Mouse (Mus musculus) ovary, adult 18-20 months (tissue): ENCODE results near the gene Rab13.
A peak's percentile ranks its signal among the peaks of the same experiment; 100 is the strongest.

ENCODE experiments used
- DNase-seq: peaks from one replicate; pipeline ENCODE4 v3.0.0; 2022; ENCODE audit warnings: low spot score, mixed read lengths

Gene Rab13

DNA sequence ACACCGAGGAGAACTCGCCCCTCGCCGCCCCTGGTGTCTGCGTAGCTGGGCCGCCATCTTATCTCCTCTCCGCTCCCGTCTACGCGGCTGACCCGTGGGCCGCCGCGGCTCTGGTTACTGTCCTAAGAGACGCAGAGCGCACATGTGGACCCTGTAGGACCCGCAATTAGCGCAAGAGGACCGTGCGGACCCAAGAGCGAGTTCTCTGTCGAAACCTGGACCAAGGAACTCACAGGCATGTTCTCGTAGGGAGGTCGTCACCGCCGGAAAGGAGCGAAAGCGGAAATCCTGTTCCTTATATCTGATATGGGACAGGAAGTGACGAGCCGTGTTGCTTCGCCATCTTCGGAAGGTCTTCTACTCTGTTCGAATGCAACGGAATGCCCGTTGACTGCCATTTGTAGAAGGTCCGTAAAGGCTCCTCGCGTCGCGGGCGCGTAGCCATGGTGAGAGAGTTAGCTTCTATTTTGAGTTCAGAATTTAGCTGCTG is at the start of gene Rab13, which contains the start of gene Rps27:
Gene Rab13, plus strand, starts transcription at position 319 of the 490 bp plus-strand sequence.
Gene Rps27, minus strand, starts transcription at position 275 of the 490 bp plus-strand sequence.
- peak; percentile 87 for DNase-seq

DNA sequence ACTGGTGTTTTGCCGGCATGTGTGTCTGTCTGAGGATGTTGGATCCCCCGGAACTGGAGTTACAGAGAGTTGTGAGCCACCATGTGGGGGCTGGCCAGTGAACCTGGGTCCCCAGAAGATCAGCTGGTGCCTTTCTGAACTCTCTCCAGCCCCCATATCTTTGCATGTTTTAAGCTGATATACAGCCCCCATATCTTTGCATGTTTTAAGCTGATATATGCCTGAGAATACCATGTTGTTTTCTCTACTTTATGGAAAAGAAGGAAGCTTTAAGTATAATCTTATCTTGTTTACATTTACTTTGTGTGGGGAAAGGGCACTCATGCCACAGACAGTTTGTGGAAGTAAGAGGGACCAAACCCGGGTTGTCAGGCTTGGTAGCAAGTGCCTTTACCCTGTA is 33.9 kb upstream of the Rab13 start:
- no peak for DNase-seq

DNA sequence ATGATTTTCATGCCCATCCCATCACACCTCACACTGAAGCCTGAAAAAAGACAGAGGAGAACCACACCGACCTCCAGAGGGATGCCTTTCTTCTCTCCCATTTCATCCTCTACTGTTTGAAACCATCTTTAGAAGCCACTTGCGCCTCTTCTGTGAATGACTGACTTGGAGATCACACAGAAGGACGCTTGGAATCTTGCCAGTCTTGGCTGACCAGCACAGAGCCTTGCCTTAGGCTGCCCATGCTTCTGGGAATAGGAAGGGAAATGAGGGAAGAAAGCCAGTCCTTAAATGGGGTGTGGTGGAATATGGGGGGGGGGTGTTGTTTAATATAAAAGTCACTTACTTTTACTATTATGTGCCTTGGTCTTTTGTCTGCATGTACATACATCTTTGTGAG is 29.9 kb upstream of the Rab13 start:
- DNase-seq = no peak

DNA sequence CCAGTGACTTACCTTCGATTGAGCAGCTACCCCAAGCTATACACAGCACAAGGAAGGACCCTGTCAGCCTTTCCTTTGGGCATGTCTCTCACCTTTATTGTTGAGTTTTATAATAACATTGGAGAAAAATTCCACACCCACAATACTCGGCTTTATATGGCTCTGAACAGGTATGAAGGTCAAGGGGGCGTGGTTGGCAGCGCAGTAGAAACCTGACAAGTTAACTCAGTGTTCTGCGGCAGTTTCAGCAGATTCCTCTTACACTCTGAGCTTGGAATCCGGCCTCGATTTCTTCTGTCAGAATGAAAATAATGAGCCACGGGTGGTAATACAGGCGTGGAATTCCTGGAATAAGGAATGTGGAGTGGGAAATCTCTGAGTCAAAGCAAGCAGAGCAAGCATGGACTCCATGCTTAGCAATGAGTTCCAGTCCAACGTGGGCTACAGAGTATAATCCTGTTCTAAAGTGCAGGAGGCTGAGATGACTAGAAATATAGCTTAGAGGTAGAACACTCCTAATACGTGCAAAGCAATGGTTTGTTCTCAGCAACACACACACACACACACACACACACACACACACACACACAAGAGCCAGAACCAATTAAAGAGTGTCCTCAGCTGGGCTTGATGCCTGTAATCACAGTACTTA is 22.5 kb upstream of the Rab13 start:
- no peak for DNase-seq

DNA sequence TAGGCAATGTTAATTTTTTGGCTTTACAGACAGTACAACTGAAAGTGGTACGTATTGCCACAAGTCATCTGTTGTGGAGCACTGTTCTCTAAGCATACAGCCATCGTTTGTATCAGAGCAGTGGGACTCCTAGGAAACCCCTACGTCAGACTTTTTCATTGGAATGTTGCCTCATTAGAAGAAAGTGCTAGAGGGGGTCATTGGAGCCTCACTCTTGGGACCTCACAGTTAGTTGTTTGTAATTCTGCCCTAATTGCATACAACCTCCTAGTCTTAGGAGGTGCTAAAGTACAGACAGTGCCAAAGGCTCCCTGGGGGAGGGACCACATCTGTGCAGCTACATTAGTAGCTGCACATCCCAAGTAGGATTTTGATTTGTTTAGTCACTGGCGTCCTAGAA is 18.7 kb upstream of the Rab13 start:
- DNase-seq = no peak

DNA sequence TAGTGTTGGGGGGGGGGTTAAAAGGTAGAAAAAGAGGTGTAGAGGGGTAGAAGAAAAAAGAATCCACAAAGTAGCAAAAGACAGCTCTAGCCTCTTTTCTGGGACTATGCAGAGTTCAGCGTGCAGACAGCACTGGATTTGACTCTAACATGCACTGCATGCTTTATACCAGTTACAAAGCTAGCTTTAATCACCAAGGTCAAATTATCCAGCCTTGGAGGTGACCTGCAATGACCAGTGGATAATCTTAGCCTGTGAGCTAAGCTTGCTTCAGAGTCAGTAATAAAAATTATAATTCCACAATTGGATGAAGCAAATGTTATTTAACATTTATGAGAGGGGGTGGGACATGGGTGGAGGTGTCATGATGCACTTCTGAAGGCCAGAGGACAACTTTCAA is 17.9 kb upstream of the Rab13 start:
- DNase-seq = no peak

DNA sequence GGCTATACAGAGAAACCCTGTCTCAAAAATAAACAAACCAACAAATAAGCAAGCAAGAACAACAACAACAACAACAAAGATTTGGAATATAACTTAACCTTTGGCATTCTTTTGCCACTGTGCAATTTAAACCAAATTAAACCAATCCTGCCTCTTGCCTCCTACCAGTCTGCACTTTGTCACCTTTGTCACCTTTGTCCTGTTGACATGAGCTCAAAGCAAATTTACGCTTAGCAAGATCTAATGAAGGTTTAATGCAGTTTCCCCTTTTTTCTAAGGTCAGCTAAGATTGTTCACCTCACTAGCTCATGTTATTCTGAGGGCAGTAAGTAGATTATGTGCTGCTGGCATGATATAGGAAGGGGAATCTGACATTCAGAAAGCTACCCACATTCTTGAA is 15.9 kb upstream of the Rab13 start:
- no peak for DNase-seq

DNA sequence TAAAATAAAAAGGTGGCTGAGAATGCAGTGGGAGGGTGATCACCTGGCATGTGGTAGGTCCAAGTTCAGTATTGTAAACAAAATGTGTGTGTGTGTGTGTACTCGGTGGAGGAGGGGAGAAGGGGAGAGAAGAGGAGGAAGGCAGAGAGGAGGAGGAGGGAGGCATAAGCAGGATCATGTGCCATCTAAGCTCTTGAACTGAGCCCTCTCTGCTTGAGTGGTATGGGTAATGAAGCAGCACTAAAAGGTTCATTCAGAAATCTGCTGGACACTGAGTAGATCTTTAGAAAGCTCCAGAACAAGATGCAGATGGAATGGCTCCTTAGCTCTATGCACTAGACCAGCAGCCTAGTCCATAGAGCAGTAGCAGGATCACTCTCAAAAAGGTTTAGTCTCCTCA is 10.6 kb upstream of the Rab13 start:
- DNase-seq = no peak

DNA sequence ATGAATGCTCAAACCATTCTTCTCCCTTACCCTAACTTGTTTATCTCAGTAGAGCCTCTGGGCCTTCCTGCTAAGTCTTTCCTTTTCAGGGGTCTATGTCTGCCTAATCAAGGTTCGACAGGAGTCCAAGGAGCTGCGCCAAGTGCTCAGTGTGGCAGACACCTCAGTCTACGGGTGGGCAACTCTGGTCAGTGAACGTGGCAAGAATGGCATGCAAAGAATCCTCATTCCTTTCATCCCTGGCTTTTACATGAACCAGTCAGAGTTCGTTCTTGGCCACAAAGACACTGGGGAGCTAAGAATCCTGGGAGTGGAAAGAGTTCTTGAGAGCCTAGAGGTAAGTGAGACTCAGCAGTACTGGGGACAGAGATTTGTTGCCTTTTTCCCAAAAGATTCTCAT is 9.9 kb upstream of the Rab13 start:
- no peak for DNase-seq

DNA sequence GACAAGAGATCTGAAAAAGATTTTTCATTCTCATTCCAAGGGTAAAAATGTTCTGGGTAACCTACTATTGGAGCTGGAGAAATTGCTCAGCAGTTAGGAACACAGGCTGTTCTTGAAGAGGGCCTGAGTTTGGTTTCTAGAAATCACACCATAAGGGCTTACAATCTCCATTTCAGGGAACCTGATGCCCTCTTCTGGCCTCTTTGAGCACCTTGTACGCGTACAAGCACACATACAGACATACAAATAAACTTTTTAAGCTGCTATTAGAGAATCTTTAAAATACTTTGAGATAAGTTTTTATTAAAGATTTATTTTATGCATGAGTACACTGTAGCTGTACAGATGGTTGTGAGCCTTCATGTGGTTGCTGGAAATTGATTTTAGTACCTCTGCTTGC is 8.9 kb upstream of the Rab13 start:
- DNase-seq = no peak

DNA sequence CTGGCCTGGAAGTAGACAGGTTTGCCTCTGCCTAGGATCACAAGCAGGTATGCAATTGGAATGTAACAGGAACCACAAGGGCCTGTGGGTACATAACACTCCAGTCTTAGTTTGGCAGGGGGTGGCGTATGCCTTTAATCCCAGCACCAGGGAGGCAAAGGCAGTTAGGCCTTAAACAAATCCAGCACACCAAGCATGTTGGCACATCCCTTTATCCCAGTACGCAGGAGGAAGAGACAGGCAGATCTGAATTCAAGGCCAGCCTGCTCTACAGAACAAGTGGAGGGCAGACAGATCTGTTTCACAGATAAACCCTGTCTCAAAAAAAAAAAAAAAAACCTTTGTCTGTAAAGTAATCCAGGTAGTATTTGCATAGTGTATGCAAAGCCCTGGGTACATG is 4.8 kb upstream of the Rab13 start:
- no peak for DNase-seq

DNA sequence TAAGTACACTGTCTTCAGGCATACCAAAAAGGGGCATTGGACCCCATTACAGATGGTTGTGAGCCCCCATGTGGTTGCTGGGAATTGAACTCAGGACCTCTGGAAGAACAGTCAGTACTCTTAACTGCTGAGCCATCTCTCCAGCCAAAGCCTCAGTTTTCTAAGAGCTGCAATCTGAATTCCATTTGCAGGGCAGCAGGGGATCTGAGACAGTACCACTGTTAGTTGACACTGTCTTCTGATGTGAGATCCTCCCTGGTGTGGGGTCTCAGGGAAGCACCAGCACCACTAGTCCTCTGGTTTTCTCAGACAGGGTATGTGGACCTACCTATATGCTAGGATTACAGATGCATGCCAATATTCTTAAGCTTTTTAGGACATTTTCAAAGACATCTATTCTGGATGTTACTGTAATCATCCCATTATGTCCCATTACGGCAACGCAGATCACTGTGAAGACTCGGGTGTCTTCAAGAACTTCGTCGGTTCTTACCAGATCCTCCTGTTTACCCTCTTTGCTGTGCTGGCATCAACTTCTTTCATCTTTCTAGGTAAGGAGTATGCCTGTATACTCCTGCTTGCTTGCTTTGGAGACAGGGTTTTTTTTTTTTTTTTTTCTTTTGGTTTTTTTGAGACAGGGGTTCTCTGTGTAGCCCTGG is 3.5 kb upstream of the Rab13 start:
- DNase-seq = no peak

DNA sequence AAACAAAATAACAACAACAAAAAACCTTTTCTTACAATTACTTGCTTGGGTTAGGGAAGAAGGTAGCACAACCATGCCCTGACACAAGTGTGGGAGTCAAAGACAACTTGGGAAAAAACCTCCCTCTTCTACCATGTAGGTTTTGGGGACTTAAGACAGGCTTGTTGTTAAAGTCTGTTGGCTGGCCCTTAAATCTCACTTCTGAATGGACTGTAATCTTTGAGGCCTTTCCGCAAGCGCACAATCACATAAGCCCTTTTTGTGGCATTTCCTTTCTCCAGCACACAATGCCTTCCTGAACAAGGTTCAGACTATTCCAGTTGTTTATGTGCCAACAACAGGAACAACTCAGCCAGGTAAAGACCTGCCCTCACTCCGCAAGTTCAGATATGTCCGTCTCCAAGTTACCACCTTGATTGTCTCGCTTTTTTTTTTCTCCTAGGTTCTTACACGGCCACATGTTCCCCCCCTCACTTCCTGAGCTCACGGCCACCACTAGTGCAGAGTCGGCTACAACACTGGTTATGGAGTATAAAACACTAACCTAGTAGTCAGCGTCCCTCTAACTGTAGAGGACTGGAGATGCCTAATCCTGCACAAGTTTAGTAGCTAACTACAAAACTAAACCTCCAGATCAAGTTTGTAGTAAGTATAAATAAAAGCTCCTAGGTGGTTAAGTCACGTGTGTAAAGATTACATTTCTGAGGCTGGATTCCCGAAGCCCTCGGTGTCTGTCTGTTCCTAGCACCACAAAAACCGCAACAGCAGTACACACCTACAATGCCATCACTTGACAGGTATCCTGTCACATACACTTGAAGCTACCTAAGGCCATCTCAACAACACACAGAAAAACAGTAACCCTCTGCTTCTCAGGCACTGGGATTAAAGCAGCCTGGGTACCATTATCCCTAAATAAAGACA is 1.8 kb upstream of the Rab13 start:
- DNase-seq = no peak

DNA sequence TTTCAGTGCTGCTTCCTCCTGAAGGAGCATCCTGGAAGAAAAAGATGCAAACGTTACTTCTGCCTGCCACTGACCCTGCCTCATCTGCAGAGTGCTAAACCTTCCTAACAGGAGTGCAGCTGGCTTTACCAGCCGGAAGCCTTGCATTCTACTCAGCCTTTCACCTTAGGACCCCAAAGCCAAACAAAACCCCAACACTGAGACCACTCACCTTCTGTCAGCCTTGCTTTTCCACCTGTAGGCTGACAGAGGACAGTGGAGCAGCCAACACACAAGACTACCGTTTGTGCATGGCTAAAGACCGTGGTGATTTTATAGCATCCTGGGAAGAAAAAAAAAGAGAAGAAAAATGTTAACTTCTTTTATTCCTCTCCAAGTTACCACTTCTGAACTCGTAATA is 772 bp upstream of the Rab13 start:
- DNase-seq = no peak

DNA sequence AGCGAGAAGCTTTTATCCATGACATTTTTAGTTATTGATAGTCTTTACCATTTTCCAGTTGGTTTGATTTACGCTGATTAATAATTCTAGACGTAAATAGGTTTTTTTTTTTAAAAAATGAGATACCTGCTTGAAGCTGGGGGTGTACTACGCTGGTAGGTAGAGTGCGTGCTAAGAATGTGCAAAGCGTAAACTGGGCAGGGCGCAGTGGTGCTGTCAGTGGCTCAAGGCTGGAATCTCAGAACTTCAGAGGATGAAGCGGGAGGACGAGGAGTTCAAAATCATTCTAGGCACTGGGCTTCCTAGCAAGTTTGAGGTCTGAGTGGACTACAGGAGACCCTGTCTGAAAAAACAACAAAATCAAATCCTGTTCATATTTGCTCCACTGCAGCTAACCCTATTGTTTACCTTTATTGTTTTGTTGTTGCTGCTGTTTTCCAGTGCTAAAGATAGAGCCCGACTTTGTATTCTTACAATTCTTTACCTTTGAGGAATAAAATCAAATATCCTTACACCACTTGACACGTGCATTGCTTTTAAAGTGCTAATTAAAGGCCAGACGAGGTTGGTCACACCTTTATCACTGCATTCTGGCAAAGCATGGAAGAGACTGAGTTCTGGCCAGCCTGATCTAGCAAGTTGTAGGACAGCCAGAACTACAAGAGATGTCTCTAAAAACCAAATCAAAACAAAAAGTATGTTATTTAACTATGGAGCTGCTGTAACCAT is 625 bp downstream of the Rab13 start:
- DNase-seq = no peak

DNA sequence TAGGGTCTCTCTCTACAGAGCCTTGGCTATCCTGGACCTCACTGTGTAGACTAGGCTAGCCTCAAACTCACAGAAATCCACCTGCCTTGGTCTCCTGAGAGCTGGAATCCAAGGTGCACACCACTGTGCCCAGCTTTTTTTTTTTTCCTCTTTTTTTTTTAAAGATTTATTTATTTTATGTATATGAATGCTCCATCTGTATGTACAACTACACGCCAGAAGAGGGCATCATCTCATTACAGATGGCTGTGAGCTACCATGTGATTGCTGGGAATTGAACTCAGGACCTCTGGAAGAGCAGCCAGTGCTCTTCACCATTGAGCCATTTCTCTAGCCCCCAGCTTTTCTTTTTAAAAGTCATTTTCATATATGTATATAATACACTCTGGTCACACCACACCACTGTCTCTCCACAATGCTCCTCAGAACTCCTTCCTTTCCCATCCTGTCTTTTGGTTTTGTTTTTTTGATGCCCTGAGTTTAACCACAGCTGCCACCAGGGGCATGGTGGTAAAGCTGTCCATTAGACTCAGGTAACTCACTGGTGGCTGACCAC is 2.4 kb downstream of the Rab13 start:
- DNase-seq = no peak

DNA sequence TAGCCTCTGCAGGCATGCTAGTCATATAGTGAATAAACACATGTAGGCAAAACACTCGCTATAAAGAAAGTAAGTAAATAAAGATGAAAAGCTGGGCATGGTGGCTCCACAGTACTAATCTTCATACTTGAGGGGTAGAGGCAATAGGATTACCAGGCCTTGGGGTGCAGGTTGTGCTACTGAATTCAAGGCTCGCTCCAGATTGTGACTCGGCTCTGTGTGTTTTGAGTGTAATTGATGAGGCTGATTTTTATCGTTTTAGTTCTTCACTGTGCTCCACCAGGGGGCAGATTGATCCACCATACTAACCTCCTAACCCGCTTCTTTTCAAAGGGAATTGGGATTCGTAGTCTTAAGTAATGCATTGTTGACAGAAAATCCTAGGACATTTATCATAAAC is 6.6 kb downstream of the Rab13 start:
- DNase-seq = no peak

DNA sequence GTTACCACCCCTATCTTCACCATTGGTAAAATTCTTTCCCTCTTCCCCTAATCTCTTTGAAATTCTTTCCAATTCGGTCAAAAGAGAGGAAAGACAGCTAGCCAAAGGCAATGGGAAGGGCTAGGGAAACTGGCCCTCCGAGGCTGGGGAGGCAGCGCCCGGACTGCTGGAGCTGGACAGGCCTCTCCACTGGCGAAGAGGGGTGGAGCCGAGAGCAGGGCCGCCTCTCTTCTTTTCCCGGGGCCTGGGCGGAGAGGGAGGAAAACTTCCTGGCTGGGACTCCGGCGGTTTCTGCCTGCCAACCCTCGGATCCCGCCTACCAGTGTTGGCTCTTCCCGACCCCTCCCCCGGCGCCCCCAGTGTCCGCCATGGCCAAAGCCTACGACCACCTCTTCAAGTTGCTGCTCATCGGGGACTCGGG is 7.0 kb downstream of the Rab13 start:
- peak; percentile 81 for DNase-seq

DNA sequence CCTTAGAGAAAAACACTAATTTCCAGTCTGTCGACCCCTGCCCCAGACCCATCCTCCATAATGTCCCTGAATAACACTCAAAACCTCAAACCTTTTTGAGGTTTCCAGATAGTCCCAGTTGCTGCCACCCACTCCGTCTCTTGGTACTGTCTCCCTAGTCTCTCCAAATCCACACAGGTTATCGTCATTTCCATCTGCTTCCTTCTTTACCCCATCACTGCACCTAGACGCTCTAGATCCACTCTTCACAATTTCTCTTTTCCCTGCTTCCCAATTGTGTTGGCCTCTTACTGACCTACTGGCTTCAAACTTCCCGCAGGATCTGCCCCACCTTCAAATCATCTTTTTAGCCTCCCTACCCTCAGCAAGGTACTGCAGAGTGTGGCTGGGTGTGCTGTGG is 7.6 kb downstream of the Rab13 start:
- no peak for DNase-seq

DNA sequence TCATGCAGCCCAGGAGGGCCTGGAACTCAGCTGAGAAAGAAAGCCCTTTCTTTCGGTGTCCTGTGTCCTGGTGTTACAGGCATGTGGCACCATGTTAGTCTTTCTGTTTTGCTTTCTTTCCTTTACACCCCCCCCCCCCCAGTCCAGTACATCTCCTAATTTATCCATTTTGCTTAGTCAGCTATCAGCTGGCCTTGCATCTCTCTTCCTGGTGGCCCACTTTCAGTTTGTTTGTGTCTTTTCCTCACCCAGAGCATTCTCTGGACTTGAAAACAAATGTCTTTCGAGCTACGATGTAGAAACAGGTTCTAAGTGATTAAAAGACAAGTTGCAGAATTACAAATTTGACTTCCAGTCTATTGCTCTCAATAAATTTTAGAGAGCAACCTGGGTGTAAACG is 9.0 kb downstream of the Rab13 start:
- DNase-seq = no peak

DNA sequence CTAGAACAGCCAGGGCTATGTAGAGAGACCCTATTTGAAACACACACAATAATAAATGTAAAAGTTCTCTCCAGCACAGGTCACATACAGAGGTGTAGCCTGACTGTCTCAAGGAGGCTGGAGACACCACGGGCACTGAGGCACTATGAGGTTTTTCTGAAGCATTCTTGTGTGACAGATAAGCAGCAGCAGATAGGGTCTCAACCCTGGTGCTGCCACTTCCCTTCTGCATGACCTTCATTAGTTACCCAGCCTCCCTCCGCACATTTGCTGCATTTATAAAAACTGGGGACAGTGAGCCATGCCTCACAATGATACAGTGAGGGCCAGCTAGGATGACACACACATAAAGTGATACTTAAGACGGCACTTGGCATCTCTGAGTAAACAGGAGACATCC is 9.4 kb downstream of the Rab13 start:
- DNase-seq = no peak

DNA sequence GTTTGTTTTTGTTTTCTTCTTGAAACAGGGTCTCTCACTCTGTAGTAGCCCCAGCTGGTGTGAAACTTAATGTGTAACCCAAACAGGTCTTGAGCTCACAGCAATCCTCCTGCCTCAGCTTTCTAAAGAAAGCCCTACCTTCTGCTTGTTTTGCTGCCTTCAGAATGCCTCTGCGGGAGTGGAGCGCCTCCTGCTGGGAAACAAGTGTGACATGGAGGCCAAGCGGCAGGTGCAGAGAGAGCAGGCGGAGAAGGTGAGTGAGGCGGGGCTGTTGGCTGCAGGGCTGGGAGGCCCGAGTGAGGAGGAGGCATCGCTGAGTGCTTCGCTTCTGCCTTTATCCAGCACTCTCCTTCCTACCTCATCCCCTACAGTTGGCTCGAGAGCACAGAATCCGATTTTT is 10.8 kb downstream of the Rab13 start:
- no peak for DNase-seq
